ENCODE assay signal across 14 mouse cellular contexts in the genomic region with DNA sequence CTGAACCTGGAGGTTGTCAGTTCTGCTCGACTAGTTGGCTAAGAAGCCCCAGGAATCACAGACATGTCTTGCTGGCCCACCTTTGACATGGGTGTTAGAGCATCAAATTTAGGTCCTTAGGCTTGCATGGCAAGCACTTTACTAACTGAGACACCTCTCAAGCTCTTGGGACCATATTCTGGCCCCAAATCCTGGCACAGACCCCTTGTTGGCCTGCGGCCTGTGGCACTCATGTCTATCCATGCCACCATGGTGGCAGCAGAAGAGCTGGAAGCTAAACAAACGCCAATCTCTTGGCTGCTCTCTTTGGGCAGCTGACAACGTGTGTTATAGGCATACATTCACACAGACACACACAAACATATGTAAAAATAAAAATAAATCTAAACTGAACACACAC.
"Had no signal": no experiment of that assay in that cellular context is flagged by ENCODE, and none has a peak within 500 bp of the region (broad histone marks: within the 10 kb centered on the region; RNA-seq: fewer than 3 reads in every experiment).

No protein-coding gene starts in this region.

- DNase-seq: gastrocnemius, adult 2 months; gastrocnemius, postnatal 10 days; gastrocnemius, postnatal 25 days; heart, adult 18-20 months; heart, postnatal 10 days; heart, postnatal 4 days; kidney, adult 18-20 months; kidney, adult 8-10 months; kidney, postnatal 10 days; kidney, postnatal 25 days; kidney, postnatal 4 days; liver; liver, embryonic 13.5 days; liver, postnatal 0 days had no signal
